Mouse (Mus musculus): ENCODE data around the gene Foxq1. TPM values are rescaled to one million over a fixed set of nuclear protein-coding genes. Genes with fewer than 3 reads are reported as not detected.

The Foxq1 gene
- total RNA-seq, 2 experiments from 2014 or later: not detected

DNA sequence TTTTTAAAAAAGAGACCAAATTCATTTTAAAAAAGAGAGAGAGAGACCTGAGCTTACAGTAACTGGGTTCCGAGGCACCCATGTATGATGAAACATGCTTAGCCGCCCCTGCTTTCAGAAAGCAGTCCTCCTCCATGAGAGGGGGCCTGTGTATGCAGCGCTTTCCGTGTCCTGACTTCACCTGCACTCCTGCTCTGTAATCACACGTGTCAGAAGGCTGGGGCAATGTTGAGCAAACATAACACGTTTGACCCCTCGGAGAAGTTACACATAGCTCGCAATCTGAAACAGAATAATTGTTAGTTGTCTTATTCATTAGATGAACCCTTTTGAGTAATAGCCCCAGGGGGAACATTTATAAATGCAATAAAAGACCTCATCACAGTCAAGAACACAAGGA is 11.2 kb downstream of the Foxq1 start:
- intact Hi-C loops (cut with DNase I; ENCODE audit: low total_unique reads): no loop called here
- no peak for DNase-seq

DNA sequence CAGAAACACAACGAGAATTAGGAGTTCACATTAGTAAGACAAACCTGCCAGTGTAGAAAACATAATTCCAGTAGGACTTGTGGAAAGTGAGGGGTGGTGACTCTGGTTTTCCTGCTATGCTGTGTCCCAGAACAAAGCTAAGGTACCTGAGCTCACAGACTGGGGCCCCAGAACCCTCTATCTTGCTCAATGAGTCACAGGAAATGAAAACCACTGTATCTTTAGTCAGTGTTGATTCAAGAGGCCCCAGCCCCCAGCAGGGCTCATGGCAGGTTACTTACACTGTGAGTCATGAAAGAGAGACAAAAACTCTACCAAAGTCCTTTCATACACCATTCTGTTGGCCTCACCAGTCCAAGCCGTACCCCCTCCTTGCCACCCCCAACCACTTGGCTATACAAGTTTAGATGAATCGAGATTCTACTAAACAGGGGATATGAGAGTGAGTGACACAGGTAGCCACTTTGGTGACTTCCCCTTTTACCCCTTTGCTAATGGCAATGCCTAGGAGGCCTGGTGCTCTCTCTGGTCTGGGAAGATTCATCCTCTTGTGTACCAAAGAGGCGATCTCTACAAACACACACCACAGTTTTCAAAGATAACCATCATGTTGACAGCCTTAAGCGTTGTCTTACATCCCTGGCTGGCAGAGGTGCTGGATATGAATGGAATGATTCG is 11.8 kb downstream of the Foxq1 start:
- DNase-seq: no peak
- intact Hi-C loops (cut with DNase I; ENCODE audit: low total_unique reads): no loop called here

DNA sequence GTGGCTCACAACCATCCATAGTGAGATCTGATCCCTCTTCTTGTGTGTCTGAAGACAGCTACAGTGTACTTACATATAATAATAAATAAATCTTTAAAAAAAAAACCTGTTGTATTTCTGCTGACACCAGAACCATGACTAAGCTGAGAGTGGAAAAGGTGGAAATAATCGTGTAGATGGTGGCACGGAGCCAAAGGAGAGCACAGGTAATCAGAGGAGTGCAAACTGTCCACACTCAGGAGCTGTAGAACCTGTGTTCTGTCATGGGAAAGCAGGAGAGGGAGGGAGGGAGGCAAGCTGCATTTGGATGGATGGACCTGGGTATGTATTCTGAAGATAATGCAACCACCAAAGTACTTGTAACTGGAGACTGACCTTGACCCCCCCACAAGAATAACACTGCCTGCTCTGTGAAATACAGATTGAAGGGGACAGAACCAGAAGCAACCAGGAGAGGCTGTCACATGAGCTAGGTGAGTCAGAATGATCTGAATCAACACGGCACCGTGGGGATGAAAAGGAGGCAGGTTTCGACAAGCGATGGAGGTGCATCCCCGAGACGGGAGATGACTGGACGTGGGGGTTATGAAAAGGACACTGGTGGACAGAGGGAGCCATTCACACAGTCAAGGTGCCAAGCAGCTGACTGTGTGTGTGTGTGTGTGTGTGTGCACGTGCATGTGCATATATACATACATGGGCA is 17.0 kb downstream of the Foxq1 start:
- intact Hi-C loops (cut with DNase I; ENCODE audit: low total_unique reads): no loop called here
- DNase-seq: no peak

DNA sequence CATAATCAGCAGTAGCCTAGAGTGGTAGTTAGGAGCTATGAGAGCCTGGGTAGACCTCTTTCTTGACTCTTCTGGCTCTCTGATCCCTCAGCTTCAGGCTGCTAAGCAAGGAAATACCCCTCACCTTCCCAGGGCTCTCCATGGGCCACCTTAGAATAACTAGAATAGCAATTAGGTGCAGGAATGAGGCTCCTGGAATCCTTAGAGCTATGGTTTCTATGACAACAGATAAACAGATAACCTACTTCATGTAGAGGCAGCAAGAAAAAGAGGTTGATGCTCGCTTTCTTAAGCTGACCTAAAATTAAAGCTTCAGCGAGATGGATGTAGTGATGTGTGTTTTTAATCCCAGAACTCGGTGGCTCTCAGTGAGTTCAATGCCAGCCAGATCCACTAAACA is 18.7 kb downstream of the Foxq1 start:
- no peak for DNase-seq
- intact Hi-C loops (cut with DNase I; ENCODE audit: low total_unique reads): no loop called here

DNA sequence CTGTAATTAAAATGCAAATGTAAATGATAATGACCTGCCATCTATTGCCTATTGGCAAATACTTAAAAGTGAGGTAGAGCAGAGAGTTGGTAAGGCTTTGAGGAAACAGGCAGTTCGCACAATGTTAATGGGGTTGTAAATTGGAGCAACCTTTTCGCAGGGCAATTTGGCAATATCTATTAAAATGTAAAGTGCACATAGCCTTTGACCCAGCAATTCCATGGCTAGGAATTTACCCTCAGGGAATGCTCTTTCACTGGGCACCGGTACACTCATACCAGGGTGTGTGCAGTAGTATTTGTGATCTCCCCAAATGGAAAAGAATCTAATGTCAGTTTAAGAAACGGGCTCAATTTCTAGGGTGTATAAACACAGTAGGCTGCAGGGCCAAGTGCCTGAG is 20.8 kb downstream of the Foxq1 start:
- intact Hi-C loops (cut with DNase I; ENCODE audit: low total_unique reads): no loop called here
- DNase-seq: no peak

DNA sequence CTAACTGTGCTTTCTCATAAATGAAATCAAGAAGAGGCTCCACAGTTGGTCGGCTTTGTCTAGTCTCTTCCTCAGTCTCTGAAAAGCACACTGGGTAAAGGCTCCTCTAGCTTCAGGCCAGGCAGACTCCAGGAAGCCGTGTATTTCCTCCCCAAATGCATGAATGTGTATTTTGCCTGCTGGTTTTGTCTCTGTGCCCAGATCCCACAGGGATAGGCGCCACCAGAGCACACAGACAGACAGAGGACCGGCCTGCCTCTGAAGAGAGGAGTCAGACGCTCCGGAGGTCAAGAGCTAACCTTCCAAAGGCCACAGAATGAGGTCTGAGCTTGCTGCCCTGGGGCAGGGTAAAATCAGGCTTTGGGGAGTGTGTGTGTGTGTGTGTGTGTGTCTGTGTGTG is 21.6 kb downstream of the Foxq1 start:
- no peak for DNase-seq
- intact Hi-C loops (cut with DNase I; ENCODE audit: low total_unique reads): no loop called here

DNA sequence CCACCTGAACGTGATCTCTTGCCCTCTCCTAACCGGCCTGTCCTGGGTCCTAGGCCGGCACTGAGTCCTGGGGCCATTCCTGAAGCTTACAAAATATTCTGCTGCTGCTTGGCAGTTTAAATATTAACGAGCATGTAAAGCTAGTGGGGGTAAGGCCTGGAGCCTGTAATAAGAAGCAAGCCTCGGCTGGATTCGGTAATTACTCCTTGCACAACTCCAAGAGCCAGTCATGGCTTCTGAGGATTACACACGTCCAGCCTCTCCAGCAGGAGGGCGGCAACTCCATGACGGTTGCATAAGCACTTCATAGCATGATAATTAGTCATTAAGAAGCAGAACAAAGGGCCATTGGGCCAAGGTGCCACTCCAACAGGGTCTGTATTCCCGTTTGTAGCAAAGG is 22.5 kb downstream of the Foxq1 start:
- intact Hi-C loops (cut with DNase I; ENCODE audit: low total_unique reads): no loop called here
- no peak for DNase-seq

DNA sequence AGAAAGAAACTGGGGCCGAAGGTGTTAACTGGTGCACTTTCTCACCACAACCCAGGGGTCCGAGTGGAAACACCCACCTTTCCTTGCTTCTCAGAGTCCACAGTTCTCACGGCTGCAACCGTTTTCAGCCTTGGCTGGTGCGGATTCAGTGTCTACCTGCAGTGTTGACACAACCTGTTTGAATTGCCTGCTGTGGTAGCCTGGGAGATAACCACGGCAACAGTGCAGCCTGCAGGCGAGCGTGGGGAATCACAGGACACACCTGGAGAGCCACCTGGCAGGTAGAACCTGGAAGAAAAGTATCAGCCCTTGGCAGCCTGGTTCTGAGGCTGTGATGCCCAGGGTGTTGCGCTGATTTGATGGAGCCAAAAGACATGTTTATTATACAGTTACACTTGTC is 23.9 kb downstream of the Foxq1 start:
- no peak for DNase-seq

DNA sequence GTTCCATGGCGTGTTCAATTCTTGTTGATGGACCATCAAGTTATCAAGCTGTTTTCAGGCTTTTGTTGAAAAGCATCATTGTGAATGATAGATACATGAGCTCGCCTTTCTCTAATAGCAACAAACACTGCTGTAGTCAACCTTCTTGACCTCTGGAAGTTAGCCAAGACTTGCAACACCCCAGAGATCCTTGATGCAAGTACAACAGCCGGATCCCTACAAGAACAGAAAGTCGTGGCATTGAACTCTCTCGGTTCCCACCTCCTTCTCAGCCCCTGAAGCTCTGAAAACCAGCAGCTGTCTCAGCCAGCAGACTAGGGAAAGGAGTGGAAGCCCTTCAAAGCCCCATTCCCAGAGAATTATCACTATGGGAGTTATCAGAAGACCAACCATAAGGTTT is 31.4 kb downstream of the Foxq1 start:
- intact Hi-C loops (cut with DNase I; ENCODE audit: low total_unique reads): no loop called here
- no peak for DNase-seq

More for the DNA sequence above, 23.9 kb downstream of the Foxq1 start:
- intact Hi-C loops (cut with DNase I; ENCODE audit: low total_unique reads): no loop called here

DNA sequence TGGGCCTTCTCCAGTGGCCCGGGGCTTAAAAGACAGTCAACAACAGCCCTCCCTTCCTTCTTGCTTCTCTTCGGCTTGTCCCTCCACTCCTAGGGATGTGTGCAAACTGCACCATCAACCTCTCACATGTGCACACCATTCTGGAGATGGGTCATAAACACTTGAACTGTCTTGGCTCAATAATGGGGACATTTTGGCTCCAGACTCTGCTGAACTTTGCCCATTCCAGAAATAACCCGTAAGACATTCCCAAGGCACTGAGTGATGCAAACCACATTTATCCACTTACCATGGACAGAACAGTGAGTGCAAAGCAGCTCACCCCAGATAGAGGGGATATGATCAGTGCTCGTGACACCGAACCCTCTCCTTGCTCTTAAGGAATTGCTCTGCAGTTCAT is 43.6 kb downstream of the Foxq1 start:
- DNase-seq: no peak
- intact Hi-C loops (cut with DNase I; ENCODE audit: low total_unique reads): no loop called here

DNA sequence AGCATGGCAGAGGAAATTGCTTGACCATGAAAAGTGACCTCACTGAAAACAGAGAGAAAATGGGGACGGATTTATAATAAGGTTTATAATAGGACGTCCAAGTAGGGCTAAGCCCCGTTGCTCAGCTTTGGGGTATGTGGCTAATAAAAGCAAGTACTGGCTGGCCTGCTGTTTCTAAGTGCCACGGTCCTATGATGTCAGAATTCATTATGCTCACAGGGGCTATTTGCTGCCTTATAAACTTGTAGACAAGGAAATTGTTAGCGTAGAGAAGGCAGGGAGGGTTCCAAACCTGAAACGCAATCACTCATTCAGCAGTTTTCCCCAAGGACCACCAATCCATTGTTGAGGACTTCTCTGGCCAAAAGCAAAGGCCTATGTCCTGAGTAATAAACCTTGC is 48.0 kb downstream of the Foxq1 start:
- no peak for DNase-seq
- intact Hi-C loops (cut with DNase I; ENCODE audit: low total_unique reads): no loop called here

Other genes with a start within 250 kb of the Foxq1 start
- gene A530084C06Rik, start 3.2 kb downstream of the Foxq1 start, total RNA-seq (2021): not detected
- under 1 TPM in 1 of 2 experiments, not detected in 1; 0.16 TPM for gene Foxf2, start 69.7 kb downstream of the Foxq1 start, total RNA-seq (2021)